Mouse (Mus musculus) cerebellum, adult (tissue): ENCODE data around the gene Dgkg.

ENCODE experiments used
- ATAC-seq: cut with Nextera tagmentation; 2 replicates; pipeline ENCODE4 v1.9.2; 2017; ENCODE audit warnings: mild to moderate bottlenecking, moderate library complexity, mixed read lengths; ENCODE audit not compliant: insufficient number of reproducible peaks, low FRiP score, low TSS enrichment

Dgkg gene

DNA sequence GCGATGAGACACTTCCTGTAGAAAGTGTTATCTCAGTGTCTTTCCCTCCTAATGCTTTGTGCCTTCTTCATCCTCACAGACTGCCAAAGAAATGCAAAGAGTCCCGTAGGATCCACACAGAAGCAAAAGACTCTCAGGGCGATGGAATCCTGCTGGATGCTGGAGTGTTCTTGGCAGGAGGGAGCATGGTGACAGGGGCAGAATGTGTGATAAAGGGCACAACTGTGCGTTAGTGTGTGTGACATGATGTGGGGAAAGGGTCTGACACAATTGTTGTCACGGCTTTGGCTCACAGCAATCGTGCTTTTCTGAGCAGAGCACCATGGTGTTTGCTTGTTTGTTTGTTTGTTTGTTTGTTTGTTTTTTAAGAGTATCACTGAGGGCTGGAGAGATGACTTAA, 208.9 kb downstream of the Dgkg start:
- ATAC-seq: no peak

DNA sequence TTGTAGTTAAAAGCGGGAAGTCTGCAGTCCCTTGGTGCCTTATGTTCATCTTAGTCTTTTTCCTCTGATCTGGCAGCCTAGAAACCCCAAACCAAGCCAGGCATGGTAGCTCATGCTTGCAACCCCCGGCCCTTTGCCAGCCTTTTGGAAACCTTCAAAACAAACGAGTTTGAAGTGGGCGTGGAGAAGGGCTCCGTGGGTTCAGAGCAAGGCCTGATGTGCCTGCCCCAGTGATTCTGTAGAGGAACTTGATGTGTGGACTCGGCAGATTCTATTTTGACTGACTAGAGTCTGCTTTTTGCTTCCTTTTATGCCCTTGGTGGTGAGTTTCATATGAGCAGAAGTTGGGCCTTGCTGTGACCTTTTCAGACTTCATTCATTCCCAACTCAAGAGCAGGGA, 212.2 kb downstream of the Dgkg start:
- no peak for ATAC-seq

DNA sequence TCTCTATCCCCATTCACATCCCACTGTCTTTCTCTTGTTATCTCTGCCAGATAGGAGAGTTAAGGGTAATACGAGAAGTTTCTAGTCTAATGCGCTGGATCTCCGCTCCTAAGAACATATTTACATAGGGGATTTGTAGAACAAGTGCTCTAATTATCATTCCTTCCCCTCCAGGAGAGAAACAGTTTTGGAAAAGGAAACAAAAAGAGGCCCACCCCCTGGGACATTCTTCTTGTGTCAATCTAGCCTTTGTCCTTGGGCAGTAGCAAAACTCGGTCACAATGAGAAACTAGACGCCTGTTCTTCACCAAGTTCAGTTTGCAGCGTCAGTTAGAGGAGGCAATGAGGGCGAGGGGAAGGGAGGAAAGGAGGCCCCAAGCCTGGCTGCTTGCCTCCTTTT, 214.8 kb downstream of the Dgkg start:
- ATAC-seq: no peak

DNA sequence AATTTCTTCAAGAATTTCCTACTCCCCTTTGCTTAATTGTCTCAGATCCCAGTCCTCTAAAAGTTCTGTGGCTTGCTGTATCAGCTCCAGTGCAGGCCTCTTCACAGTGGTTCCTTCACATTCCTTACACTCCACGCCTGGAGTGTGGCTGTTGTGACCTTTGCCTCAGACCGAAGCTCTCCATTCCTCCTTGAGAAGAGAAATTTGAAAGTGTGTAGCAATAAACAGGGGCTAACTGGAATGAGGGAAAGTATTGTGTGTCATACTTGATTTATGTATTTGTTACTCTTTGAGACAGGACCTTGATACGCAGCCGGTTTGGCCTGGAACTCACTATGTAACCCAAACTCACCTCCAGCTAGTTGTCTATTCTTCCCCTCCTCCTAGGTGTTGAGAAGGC, 215.7 kb downstream of the Dgkg start:
- no peak for ATAC-seq

DNA sequence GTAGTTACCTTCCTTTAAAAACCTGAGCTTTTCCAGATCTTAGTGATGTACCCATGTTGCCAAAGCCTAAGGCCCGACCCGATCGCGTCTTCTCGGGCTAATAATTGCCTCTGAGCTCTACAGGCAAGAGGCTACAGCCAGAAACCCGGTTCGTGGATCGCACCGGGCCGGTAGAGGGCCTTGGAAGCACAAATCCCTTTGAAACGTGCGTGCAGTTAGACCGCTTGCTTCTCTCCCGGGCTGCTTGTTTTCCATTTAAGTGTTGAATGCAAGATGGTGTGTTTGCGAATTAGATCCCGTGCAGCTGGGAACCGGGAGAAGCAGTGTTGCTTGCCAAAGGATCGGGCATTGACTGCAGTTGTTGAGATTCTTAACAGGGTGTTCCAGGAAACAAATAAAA, 216.8 kb downstream of the Dgkg start:
- ATAC-seq: no peak

DNA sequence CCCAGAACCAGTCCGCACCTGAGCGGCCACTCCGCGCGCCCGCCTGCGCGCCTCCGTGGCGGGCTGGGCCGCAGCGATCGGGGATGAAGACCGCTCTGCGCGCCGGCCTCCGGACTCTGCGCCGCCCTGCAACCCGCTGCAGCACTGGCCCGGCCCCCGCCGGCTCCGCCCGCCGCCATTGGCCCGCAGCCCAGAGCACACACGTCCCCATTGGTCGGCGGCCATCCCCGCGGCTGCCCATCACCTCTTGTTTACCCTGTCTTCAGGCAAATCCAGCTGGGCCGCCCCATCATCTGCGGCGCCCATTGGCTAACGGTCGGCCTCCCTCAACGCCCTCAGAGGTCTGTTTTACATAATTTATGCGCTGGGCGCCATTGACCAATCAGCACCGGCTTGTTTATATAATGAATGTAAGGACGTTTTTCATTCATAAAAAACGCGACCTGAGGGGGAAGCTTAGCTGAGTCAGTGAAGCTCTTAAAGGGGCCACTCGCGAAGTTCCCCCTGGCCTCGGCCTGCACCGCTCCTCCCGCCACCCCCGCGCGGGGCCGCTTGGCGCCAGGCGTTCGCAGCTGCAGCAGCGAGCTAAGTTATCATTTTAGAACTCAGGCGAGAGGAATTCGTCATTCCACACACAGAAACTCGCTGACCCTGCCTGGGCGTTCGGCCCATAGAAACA, 217.4 kb downstream of the Dgkg start, which contains the start of gene Etv5:
Gene Etv5, minus strand, starts transcription at position 221 of the 679 bp plus-strand sequence.
- ATAC-seq: peak; percentile 99

DNA sequence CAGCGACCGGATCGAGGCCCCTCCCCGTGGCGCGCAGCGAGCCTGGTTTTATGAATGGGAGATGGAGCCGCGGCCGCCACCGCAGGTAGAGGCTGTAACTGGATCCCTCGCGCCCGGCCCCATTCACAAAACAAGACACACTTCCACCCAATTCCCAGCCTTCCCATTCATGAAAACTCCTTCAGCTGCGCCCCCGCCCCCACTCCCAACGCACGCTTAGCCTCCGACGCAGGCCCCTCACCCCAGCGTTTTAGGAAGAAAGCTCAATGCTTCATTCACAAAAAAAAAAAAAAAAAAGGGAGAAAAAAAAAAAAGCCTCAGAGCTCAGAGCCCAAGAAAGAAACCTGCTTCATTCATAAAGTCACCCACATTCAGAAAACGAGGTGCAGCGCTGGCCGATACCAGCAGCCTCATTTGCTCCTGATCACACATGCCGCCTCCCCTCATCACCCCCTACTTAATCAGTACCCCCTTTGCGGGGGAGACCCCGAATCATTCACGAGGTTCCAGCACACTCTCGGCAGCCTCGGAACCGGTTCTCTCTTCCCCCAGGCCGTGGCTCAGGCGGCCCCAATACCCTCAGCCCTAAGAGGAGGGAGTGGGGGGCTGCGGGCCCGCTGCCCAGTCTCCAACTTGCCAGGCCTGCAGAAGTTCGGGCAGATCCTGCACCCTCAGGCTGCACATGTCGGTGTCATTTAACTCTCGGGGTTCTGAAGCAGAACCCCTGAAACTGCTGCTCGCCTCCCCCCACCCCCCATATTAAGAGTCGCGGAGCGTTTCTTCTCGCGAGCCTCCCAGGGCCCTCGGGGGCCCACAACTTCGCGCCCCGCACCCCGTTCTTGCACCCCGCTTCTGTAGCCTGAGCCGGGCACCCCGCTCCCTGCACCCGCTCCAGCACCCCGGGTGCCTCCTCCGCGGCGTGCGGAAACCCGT, 218.3 kb downstream of the Dgkg start:
- no peak for ATAC-seq

DNA sequence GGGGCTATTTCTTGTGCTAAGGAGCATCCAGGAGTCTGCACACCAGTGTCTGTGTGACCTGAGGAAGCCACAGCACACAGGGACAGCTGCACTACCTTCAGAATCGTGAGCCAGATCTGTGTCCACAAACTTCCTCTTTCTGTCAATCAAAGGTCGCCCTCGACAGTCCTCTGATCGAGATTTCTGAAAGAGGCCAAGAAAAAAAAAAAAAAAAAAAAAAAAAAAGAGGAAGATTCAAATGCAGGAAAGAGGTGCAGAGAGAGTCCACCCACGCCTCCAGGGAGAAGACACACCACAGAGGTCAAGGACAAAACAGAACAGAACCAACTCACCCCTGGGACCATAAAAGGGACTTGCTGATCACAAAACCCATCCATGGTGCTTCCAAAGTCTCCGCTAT, 220.9 kb downstream of the Dgkg start:
- ATAC-seq: no peak

DNA sequence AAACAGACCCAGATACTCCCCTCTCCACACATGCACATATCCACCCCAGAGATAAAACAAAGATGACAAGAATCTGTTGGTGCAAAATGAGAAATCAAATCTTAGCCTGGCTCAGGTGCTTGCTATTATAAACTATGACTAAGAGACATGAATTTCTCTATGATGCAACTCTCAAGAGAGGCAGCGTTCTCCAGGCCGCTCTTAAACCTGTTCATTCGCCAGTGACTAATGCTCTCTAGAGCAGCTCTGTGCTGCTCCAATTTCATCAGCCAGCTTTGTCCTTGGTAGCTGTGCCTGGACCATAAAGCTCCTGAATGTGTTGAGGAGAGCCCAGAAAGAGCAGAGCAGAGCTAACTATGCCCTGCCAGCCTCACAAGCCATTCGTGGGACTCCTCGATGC, 222.5 kb downstream of the Dgkg start:
- no peak for ATAC-seq

DNA sequence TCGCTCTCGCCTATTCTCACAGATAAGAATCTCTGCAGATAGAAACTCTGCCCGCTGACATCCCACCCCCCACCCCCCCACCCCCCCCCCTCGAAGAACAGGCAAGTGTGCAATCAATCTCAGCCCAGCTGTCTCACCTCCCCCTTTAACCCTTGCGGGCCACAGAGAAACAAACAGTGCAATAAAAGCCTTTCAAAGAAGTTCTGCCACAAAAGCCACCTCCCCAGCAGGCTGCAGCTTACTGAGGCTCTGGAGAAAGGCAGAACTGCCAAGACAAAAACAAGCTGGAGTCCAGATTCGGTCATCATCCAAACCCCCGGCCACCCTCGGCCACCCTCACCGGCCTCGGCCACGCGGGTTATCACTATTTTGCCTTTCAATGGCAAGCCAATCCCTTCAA, 223.1 kb downstream of the Dgkg start:
- ATAC-seq: no peak

DNA sequence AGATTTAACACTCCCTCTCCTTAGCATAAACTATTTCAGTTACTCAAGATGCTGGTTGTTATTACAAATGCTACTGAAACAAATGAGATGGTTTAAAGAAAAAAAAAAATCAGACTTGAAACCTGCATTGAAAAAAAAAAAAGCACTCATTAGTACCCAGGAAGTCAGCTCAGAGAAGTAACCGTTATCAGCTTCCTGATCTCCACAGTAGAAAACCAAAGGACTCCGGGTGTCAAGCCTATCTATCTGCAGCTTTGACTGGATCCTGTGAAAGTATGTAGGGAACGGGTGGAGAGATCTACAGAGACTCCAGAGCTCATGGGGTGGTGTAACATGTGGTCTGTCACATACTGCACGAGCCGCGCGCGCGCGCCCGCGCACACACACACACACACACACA, 225.2 kb downstream of the Dgkg start:
- ATAC-seq: no peak

DNA sequence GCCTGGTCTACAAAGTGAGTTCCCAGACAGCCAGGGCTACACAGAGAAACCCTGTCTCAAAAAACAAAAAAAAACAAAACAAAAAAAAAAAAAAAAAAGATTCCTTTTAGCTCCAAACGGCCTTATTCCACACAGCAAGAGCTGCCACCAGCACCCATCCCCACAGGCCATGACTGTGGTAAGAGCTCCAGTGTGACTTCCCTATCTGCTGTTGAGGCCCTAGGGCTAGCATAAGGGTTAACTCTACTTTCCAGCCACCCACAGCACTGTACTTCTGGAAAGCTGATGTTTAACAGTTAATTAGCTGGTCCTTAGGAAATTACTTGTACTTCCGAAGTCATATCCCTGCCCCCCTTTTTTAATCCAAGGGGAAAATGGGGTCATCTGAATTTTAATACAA, 225.7 kb downstream of the Dgkg start:
- no peak for ATAC-seq

DNA sequence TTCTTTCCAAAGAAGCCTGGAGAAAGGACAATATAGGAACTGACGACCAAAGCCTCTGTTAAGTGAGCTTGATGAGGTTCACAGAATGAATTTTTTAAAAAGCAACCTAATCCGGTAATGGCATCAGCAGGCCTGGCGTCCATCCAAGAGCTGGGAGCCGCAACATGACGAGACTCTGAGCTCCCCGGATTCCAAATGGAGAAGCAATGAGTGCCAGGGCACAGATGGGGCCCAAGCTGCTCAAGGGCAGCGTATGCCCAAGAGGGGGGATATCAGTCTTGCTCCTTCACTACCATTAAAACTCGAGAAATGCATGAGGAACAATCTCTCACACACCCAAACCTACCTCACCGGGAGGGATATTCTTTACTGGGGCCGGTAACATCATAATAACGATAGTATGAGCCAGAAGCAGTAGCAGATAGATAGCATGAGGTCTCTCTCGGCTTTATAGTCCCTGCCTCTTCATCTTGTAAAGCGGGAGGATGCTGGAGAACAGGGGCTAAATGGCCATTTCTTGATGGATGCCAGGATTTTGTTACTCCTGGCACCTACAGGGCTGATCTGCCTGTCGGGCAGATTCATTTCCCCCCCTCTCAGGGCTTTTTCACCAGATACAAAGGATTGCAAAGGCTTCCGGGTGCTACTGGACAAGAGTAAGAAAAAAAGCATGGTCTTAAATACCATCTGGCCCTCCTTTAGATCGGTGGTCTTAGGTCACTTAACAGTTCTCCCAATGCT, 226.6 kb downstream of the Dgkg start:
- no peak; the same call in 1 of the 2 replicates for ATAC-seq

DNA sequence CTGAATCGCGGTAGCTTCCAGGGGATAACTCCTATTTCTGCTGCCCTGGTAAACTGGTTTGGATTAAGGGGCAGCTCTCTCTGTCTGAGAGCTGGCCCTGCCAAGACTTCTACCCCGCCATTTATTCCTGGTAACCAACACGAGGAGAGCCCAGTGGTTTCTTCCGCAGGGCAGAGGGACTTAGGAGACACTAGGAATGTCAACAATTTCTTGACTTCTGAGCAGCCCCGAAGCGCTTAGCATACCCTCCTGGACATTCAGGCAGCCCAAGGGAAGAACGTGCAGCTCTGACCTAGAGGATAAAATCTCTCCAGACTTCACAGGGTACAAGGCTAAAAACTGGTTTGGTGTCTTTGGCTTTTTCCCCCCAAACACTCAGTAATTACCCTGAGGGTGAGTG, 227.6 kb downstream of the Dgkg start:
- ATAC-seq: no peak

DNA sequence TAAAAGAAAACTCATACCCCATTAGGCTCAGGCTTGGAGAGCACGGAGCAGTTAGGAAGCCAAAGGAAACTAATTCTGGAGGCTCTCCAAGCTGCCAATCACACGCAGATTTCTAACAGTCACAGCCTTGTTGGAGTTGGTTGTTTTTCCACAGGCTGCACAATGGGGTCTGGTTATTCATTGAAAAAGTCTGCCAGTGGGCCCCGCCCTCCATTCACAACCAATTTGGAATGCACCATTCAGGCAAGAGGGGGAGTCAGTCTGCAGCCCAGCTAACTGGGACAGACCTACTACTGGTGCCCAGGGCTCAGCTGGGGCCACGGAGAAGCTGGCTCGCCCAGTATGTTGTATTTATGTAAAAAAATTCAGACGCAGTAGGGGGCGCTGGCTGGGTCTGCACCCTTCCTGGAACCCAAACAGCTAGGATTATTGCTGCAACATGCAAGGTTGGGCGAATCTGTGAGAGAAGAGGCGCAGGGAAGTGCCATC, 228.1 kb downstream of the Dgkg start:
- ATAC-seq: peak; percentile 91

DNA sequence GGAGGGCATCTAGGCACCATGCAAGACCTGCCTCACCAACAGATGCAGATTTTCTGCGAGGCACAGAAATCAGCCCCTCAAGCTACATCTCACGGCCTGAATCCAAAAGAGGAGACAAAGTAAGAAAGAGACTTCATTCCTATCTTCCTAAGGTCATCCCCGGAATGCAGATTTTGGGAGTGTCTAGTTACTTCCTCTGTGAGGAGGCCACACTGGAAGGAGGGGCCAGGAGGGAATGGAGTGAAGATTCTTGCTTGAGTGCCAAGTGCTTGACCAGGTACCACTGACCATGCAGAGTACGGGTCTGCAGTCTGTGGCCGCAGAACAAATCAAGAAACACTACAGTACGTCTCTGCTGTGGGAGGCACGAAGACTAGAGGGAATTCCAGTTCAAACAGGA, 230.2 kb downstream of the Dgkg start:
- ATAC-seq: no peak

DNA sequence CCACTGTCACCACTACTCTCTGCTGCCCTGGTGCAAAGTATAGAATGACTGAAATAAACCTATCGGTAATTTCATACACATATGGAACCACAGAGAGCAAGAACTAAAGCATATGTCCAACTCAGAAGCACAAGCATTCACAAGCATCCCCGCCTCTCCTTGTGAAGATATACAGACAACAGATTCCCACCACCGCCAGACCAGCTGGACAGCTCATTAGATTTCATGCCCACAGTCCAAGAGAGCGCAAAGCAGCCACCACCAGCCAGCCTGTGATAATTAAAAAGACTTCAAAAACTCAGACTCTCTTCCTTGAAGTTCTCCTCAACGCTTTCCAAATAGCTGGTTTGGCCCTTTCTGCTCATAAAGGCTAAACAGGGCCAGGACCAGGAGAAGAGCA, 234.8 kb downstream of the Dgkg start:
- no peak for ATAC-seq
